Mouse (Mus musculus) cerebellum, postnatal 25 days (tissue): ENCODE results near the gene Mindy3.

Experiments
- DNase-seq, 2 experiments: peaks; one replicate each; pipeline ENCODE4 v3.0.0; 2021; ENCODE audit warnings: mixed read lengths in 2 of 2

The Mindy3 gene

GRCm38 (mm10) chr2:12368451-12368850, 50.8 kb downstream of the Mindy3 start:
- peak in 1 of 2 experiments; percentile 33 for DNase-seq

- no peak for DNase-seq
These were observed 51.3 kb downstream of the Mindy3 start for GRCm38 (mm10) chr2:12368016-12368415.

- no peak for DNase-seq
These were observed 58.0 kb downstream of the Mindy3 start for GRCm38 (mm10) chr2:12361310-12361709.

GRCm38 (mm10) chr2:12354837-12355236, 64.4 kb downstream of the Mindy3 start:
- no peak for DNase-seq

- no peak for DNase-seq
These were observed 70.4 kb downstream of the Mindy3 start for GRCm38 (mm10) chr2:12348914-12349313.

GRCm38 (mm10) chr2:12331962-12332361, 87.3 kb downstream of the Mindy3 start:
- no peak for DNase-seq

- no peak for DNase-seq
These were observed 89.7 kb downstream of the Mindy3 start for GRCm38 (mm10) chr2:12329620-12330019.

- no peak for DNase-seq
These were observed 90.2 kb downstream of the Mindy3 start for GRCm38 (mm10) chr2:12329068-12329407.

- DNase-seq = no peak
These were observed 90.8 kb downstream of the Mindy3 start for GRCm38 (mm10) chr2:12328355-12329067.

GRCm38 (mm10) chr2:12327691-12328354, 91.4 kb downstream of the Mindy3 start:
- no peak for DNase-seq

GRCm38 (mm10) chr2:12327216-12327615, 92.1 kb downstream of the Mindy3 start:
- peak in 1 of 2 experiments; percentile 13 for DNase-seq

GRCm38 (mm10) chr2:12325868-12326267, 93.4 kb downstream of the Mindy3 start:
- no peak for DNase-seq

GRCm38 (mm10) chr2:12325417-12325816, 93.9 kb downstream of the Mindy3 start:
- DNase-seq = no peak

GRCm38 (mm10) chr2:12320914-12321313, 98.4 kb downstream of the Mindy3 start:
- DNase-seq = no peak

- no peak for DNase-seq
These were observed 100.6 kb downstream of the Mindy3 start for GRCm38 (mm10) chr2:12318715-12319114.

GRCm38 (mm10) chr2:12318036-12318435, 101.2 kb downstream of the Mindy3 start:
- no peak for DNase-seq

- DNase-seq = no peak
These were observed 101.9 kb downstream of the Mindy3 start for GRCm38 (mm10) chr2:12317343-12317742.

- no peak for DNase-seq
These were observed 102.9 kb downstream of the Mindy3 start for GRCm38 (mm10) chr2:12316361-12316760.

GRCm38 (mm10) chr2:12314028-12314427, 105.2 kb downstream of the Mindy3 start:
- no peak for DNase-seq

GRCm38 (mm10) chr2:12308466-12308865, 110.8 kb downstream of the Mindy3 start:
- no peak for DNase-seq

GRCm38 (mm10) chr2:12307311-12307710, 112.0 kb downstream of the Mindy3 start:
- no peak for DNase-seq

GRCm38 (mm10) chr2:12305064-12305650, 114.1 kb downstream of the Mindy3 start:
- DNase-seq = no peak

GRCm38 (mm10) chr2:12301431-12302170, 117.7 kb downstream of the Mindy3 start, which contains the start of gene Itga8:
Itga8 (minus strand) TSS chr2:12301922.
- peak; percentile 76 to 88 for DNase-seq
